Mouse (Mus musculus): ENCODE measurements around the gene Rtn4ip1.
"Not testable (repeated sequence)": the region's sequence is repeated elsewhere in the genome, so short reads cannot be mapped to it uniquely, and the experiment has no call there.

The Rtn4ip1 gene

DNA sequence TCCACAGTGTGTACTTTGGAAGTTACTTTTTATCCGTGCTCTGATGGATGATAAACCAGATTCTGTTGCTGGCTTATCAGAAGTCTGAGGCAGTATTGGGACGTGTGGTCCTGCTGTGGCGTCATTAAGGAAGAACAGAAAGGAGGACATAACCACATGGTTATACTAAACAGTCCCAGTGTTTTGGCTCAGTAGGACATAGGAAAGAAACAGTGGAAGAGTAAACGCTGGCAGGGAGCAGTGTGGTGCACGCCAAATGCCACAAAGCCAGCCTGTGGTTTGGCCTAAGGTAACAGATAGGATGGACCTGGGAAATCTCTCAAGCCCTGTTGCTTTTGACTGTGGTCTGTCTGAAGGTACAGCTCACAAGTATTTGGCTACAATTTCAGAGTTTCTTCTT is 27.0 kb downstream of the Rtn4ip1 start:
- DNase-seq (ENCODE audit: low spot score), result no peak

DNA sequence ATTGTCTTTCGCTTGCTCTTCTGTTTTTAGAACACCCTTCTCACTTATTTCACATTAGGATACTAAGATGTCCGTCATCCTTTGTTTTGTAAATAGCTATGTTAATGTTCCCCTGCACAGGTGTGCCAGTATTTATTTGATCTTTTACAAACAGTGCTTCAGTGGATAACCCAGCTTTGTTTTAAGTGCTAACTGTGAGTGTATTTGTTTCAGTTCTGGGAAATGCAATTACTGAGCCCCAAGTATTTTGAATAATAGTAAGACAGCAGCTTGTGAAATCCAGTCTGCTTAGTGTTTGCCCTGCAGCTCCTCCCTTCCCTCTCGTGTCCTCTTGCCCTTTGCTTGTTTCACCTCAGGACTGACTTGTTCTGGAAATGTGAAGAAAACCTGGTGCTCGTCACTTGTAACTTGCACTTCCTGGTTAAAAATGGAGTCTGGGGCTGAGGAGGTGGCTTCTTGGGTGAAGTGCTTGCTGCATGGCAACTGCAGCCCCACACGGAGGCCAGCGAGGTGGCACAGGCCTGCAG is 37.6 kb downstream of the Rtn4ip1 start:
- DNase-seq (ENCODE audit: low spot score), result no peak

DNA sequence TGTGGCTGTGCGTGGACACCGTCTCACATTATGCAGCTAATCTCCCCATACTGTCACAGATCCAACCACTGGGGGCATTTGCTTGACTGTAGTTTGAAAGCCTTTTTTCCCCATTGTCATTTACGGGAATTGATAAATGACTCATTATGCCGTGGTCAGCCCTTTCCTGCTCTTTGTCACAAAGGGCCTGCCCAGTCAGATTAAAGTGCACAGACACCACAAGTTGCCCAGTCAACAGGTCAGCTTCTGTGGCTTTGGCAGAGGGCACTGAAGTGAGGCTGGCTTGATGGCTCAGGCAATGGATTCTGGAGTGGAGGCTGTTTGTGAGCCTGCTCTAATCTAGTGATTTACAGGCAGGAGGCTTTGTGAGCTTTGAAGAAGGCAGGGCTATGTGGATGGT is 42.1 kb downstream of the Rtn4ip1 start:
- DNase-seq (ENCODE audit: low spot score), result no peak

DNA sequence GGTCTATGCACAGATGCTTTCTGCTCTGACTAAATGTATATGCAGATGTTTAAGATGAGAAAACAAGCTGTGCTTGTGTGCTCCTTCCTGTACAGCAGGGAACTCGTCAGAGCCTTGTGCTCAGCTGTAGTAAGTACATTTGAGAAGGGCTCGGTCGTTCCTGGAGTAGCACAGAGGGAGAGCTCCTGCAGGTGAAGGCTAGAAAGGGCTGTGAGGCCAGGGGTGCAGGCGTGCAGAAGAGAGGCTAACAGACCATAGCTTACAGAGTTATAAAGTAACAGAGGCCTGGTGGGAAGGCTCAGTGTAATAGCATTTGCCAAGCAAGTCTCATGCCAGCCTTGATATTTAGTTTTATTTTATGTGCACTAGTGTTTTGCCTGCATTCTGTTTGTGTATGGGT is 43.8 kb downstream of the Rtn4ip1 start:
- no peak for DNase-seq (ENCODE audit: low spot score)

DNA sequence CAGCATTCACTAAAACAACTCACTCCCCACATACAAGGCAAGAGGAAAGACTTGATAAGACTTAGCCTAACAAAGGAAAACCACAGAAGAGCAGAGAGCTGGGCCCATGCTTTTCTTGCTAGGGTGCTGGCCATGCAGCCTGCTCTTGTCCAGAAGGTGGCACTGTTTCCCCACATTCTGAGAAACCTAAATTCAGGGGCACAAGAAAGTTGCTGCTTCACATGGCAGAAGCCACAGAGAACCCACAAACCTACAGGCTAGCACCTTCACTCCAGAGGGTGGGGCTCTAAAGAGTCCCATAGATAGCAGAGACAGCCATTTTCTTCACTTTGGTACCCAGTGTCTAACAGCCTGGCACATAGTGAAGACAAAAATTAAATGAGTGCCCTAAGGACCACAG is 52.3 kb downstream of the Rtn4ip1 start:
- no peak for DNase-seq (ENCODE audit: low spot score)

DNA sequence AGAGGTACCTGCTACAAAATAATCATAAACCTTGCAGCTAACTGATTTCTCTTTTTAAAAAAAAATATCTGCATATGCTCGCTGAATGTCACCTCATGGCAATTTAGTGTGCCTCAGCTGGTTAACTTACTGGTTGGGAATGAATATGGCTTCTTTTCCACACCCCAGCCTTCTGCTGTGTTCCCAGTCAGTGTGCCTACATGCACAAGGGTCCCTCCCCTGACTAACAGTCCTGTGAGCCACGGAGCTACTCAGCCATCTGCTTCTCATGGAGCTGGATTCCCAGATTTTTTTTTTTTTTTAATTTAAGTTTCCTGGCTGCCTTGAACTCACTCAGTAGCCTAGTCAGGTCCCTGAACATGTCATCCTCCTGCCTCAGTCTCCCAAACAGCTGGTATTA is 63.3 kb downstream of the Rtn4ip1 start:
- no peak for DNase-seq (ENCODE audit: low spot score)

DNA sequence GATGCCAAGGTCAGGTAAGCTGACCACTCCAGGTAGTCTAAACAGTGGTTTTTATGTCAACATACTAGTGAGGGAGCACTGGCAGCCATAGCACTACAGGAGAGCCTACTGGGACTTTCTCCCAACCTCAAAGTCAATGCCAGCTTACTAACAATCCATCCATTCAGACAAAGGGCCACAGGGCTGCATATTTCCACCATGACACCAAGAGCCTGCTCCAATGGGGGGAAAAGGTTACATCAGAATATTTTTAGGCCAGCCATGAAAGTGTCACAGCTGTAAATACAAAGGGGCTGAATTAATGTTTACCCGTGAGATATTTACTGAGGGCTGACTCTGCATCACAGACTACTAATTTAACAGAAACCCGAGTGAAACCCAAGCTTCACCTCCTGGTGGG is 71.6 kb downstream of the Rtn4ip1 start:
- no peak for DNase-seq (ENCODE audit: low spot score)

DNA sequence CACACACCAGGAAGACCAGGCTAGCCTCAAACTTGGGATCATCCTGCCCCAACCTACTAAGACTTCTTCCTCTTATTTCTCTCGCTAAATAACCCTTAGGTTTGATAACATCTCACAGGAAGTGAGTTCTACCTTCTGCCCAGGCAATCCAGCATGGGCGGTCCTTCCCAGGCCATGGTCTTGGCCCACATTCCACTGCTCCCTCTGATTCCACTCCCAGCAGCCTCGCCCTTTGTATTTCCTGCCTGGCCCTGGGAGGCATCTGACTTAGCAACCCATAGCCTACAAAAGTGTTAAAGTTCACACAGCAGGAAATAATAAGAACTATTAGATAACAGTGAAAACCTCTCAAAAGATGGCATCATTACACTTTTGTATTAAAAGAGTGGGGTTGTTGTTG is 75.7 kb downstream of the Rtn4ip1 start:
- no peak for DNase-seq (ENCODE audit: low spot score)

DNA sequence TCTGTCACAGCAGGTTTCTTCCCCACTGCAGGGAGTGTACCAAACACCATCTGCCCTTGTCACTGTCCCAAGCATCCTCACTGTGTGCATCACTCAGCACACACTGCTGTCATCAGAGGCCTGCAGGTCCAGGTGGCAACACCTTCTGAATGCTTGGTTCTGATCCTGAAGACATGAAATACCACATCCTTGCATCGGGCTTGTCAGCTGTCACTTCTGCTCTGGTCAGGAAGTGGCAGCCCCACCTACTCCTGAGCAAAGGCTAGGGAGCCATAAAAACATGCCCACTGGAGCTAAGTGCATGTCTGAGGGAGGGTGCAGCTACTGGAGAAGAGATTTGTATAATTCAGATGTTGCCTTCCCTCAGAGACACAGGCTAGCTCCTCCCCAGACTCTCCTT is 78.5 kb downstream of the Rtn4ip1 start:
- no peak for DNase-seq (ENCODE audit: low spot score)

DNA sequence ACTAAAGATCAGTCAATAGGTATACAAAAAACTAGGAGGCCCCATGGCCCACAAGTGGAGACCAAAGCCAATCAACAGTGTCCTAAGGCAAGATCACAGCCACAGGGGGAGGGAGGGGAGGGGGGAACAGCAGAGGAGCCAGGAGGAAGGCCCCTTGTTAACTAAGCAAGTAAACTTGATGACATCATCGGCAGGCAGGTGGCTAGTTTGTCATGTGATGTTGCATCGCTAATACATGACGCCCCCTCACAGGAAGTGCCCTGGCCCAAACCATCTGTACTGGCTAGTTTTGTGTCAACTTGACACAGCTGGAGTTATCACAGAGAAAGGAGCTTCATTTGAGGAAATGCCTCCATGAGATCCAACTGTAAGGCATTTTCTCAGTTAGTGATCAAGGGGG is 79.1 kb downstream of the Rtn4ip1 start:
- DNase-seq (ENCODE audit: low spot score), result not testable (repeated sequence)

DNA sequence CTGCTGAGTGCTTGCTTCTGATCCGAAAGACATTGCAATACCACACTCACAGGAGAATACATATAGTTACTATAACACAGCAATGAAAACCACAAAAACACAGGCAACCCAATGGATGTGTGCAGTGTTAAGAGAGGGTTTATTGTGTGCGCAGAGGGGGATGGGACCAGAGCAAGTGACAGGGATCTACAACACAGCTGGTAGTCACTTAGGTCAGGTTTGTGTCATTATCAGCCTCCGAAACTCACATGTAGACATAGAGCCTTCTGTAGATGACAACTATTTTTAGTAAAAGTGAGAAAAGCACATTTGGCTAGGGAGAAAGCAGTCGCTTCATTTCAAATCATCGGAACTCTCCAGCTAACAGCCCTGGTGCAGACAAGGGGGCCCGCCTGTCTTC is 80.9 kb downstream of the Rtn4ip1 start:
- no peak for DNase-seq (ENCODE audit: low spot score)

DNA sequence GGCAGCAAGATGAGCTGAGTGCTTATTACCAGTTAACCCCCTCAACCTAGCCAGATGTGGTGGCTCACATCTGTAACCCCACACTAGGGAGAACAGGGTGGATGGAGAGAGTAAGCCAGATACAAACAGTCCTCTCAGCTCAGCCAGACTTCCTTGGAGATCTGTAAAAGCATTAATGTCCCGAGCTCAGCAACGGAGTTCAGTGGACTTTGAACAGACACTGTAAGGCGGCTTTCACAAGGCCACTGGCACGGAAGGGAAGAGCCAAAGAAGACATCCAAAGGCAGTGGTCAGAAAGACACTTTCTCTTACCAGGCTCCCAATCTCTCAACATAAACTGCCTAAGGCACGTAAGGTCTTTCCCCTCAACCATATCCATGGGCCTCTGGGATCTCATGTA is 81.6 kb downstream of the Rtn4ip1 start:
- DNase-seq (ENCODE audit: low spot score), result no peak

DNA sequence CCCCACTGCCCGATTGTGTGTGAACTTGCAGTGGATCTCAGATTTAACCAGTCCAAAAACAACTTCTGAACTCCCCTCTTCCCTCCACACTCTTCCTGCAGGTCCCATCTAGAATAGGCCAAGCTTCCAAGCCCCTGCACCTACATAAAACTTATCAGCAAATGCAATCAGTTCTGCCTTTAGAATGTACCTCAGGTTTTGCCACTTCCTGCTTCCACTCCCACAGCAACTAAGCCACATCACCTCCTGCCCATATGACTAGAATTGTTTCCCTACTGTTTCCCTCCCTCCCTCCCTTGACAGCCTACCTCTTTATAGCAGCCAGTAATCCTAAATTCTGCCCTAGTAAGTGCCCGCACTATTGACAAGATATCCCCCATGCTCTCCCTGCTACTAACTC is 82.3 kb downstream of the Rtn4ip1 start:
- DNase-seq (ENCODE audit: low spot score), result no peak

DNA sequence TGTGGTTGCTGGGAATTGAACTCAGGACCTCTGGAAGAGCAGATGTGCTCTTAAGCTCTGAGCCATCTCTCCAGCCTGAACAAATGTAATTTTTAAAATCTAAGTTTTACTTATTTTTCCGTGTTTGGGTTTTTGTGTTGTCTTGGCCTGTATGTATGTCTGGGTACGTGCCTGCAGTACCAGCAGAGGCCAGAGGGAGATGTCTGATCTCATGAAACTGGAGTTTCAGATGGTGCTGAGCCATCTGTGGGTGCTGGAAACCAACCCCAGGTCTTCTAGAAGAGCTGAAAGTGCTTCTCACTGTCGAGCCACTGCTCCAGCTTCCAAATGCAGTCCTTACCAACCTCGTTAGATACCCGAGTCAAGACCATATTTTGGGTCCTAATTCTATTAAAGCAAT is 89.7 kb downstream of the Rtn4ip1 start:
- DNase-seq (ENCODE audit: low spot score), result no peak

DNA sequence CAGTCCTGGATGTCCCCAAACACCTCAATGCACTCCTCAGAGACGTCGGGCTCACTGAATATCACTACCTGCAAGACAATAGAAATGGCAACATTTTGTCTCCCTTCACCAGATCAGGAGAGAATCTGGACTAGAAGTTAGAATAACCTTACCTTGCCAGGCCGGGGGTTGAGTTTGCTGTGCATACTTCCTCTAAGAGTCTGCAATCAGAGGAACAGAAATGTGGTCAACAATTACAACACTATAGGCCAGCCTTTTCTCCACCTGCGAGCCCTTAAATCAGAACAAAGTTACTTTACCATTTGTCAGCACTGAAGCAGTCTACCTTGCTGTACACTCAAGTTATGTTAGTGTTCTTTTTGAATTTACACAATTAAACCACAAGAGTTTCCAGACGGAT is 90.9 kb downstream of the Rtn4ip1 start:
- DNase-seq (ENCODE audit: low spot score), result no peak

DNA sequence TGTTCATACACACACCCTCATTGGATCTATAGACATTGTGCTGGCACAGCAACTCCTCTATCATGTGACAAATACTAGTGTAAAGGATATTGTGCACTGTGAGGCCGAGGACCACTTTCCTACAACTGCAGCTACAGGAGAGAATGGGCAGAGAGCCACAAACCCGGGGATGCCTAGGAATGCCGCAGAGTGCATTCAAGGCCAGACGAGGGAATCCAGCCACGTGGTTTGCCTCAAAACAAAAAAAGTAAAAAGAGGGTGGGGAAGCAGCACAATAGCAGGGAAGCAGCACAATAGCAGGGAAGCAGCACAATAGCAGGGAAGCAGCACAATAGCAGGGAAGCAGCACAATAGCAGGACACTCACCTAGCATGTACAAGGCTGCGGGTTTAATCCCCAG is 91.6 kb downstream of the Rtn4ip1 start:
- DNase-seq (ENCODE audit: low spot score), result no peak

DNA sequence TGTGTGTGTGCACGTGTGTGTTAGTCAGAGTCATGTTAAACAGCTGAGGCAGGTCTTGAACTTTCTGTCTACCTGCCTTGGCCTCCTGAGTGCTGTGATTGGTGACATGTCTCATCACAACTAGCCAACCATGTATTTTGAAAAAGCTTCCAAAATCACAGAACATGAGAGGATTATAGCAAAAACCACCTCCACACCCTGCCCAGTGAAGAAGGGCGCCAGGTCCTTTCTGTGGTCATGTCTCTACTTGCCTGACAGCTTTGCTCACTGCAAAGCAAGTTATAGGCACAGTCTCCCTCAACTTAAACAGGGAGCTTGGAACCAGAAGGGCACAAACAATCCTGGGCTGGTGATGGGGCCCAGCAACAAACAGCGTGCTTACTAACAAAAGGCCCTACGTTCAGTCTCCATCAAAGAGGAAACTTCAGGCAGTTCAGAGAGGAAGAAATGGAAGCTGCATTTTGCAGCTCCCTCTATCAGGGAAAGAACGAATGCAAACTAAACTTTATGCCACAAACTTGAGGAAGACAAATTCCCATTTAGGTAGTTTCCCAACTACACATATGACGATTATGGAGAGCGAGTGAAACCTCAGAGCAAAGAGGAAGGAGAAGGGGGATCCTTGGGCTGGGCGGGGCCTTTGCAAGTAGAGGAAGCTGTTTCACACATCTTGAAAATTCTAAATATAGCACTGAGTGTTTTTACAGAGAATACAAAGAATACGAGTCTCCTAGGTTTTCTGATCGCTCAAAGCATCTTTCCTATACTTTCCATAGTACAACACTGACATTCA is 94.4 kb downstream of the Rtn4ip1 start:
- DNase-seq (ENCODE audit: low spot score), result no peak

DNA sequence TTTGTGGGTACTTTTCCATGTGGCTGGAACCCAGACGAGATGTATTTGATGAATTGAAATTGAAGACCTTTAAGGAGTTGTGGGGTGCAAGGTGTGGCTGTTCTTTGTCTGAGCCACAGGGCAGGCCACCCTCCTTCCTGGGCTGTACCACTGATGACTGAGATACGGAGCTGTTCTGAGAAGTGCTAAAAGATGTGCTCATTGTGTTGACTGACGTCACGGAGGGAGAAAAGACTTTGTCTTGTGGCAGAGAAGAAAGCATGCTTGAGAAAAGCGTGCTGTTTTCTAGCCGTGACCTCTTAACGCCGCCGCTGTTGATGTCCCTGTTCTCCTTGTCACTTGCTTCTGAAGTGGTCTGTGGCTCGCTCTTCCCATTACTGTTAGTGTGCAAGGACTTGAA is 95.7 kb downstream of the Rtn4ip1 start:
- DNase-seq (ENCODE audit: low spot score), result no peak

DNA sequence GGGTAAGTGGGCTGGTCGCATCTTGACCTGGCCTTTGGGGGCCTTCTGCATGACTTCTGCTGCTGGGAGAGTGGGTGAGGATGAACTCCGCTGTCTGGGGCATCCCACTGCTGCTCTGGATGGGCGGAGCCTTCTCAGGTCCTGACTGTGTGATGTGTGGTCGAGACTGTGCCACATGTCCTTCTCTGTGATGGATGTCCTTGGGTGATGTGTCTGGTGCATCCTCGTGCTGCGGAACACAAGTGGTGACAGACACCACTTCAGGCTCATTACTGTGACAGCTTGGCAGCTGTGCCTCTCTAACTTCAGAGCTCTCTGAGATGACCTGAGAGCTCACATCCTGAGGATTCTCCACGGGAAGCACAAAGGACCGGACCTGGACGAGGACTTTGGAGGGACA is 96.4 kb downstream of the Rtn4ip1 start:
- no peak for DNase-seq (ENCODE audit: low spot score)

DNA sequence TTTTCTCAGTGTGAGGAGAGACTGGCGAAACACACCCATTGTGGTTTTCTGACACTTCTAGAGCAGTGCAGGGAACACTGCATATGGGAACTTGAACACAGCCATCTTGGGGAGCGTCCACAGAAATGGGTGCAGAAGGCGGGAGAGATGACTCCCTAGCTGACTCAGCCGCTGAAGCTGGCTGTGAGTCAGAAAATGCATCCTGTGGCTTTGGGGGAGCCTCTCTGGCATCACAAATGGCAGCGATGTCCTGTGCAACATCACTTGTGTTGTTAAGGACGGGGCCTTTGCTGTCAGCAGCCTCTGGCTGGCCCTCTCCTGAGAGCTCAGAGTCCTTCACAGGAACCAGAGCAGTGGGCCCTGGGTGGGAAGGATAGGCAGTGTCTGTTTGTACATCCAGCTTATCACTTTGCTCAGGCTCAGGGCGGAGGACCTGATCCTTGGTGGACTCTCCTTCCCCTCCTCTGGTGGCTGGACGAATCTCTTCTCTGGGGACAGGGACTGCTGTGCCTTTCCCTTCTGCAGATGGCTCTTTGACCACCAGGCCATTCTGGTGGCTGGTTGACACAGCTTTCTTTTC is 97.0 kb downstream of the Rtn4ip1 start:
- DNase-seq (ENCODE audit: low spot score), result no peak

DNA sequence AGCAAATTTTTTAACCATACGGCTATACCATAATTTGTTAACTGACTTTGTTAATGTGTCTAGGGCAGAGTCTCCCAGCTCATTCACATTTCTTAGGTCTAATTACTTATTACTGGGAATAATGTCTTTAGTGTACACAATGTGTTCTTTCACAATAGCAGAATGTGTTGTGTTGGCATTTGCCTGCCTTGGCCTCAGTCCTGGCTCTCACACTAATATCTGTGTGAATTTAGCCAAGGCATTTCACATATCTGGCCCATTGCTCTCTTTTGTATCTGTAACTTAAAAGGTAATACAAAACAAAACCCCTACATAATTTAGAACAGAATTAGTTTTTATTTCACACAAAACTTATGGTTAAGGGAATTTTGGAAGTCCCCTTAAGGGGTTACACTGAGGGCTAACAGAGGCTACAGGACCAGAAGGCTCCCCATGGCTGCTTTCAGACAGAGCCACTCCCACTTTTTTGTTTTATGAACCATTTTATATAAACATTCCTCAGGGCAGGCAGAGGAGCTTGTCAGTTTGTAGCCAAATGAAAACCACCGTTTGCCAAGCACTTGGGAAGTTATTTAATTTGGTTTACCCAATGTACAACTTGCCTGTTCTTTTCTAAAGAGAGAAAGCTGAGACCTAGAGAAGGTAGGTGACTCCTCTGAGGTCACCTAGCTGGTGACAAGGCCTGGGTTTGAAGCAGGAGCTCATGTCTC is 98.7 kb downstream of the Rtn4ip1 start:
- DNase-seq (ENCODE audit: low spot score), result no peak

DNA sequence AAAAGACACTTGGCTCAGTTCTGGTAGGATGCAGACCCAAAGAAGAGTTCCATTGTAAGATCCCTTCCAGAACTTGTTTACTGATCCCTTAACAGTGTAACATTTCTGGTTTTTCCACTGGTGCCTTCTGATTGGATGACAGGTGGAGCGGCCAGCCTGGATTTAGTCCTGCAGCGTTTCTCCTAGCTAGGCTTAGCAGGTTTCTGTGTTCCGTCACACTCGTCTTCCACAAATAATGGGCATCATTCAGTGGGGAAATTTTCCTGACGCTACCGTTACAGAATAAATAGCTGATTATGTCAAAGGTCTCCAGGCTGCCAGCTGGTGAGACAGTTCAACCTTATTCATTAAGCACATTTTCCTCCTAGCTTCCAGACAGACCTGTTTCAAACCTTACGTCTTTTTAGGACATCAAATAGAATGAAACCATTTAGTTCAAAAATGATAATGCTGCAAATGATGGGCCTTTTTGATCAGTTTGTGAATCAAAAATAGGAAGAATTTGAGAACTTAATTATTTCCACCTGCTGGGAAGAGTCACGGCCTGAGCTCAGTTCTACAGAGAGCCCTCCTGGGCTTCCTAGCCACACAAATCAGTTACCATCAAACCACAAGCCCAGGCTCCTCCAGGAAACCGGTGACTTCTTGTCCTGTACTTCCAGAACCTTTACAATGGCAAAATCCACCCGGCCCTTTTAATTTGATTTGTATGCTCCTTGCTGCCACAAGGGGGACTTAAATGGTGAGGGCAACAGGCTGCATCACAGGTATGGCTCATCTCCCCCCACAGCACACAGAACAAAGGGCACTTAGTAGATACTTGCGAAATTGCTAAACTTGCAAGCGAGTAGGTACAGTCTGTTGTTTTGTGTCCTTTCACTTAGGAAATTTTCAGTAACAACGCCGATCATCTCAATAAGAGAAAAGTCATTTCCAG is 100.7 kb downstream of the Rtn4ip1 start:
- DNase-seq (ENCODE audit: low spot score), result no peak
